ENCODE assay signal across 16 mouse cellular contexts in genomic region chr2:122108101-122108500, GRCm38 (mm10). TPM values are rescaled to one million over a fixed set of nuclear protein-coding genes. Genes with fewer than 3 reads are reported as not detected.
"Had no signal": no experiment of that assay in that cellular context is flagged by ENCODE, and none has a peak within 500 bp of the region (broad histone marks: within the 10 kb centered on the region; RNA-seq: fewer than 3 reads in every experiment).

No protein-coding gene starts in this region.

- ATAC-seq: inflammation-experienced regulatory T-cells, adult 6 months; intestine, postnatal 0 days had no signal

- H3K4me3 ChIP-seq: limb, embryonic 13.5 days; midbrain, embryonic 12.5 days; myocyte; neural tube, embryonic 15.5 days had no signal

- DNase-seq: layer of hippocampus, adult 9-11 months; layer of hippocampus, postnatal 36 days; left cerebral cortex, postnatal 4 days; lung, adult 18-20 months; right cerebral cortex, adult 18-20 months; right cerebral cortex, postnatal 25 days had no signal

- H3K27ac ChIP-seq: limb, embryonic 13.5 days; liver, embryonic 14.5 days; midbrain, embryonic 12.5 days; neural tube, embryonic 15.5 days had no signal

- H3K4me1 ChIP-seq: limb, embryonic 13.5 days; midbrain, embryonic 12.5 days; neural tube, embryonic 15.5 days had no signal

- H3K9me3 ChIP-seq: limb, embryonic 13.5 days; midbrain, embryonic 12.5 days; neural tube, embryonic 15.5 days had no signal

- H3K27me3 ChIP-seq: limb, embryonic 13.5 days; midbrain, embryonic 12.5 days; neural tube, embryonic 15.5 days had no signal

- H3K9ac ChIP-seq: limb, embryonic 13.5 days; liver, embryonic 14.5 days; midbrain, embryonic 12.5 days; neural tube, embryonic 15.5 days had no signal

RNA-seq across cellular contexts. Expression of gene Trim69, which starts 52.4 kb away (rescaled TPM):
- total RNA-seq: layer of hippocampus, adult 18-20 months; layer of hippocampus, postnatal 36 days; left cerebral cortex, postnatal 4 days; midbrain, postnatal 0 days had no signal
- polyA plus RNA-seq: limb, embryonic 13.5 days; midbrain, embryonic 12.5 days; midbrain, postnatal 0 days; neural tube, embryonic 11.5 days; neural tube, embryonic 15.5 days had no signal
